Mouse (Mus musculus) B cell, adult 2 months (primary cell): ENCODE results near the gene Arnt.
A peak's percentile ranks its signal among the peaks of the same experiment; 100 is the strongest.
"Not testable (repeated sequence)": the region's sequence is repeated elsewhere in the genome, so short reads cannot be mapped to it uniquely, and the experiment has no call there.

Experiments
- DNase-seq, 2 experiments: peaks; one replicate each; pipeline ENCODE4 v3.0.0; 2022

The Arnt gene

GRCm38 (mm10) chr3:95434136-95434982 lies at the start of gene Arnt:
Arnt (plus strand) TSS chr3:95434388.
- DNase-seq: peak; percentile 91

GRCm38 (mm10) chr3:95385401-95386075 lies 48.6 kb upstream of the Arnt start:
- DNase-seq: no peak

GRCm38 (mm10) chr3:95394385-95394784 lies 39.8 kb upstream of the Arnt start:
- DNase-seq: peak; percentile 17 to 30

- no peak for DNase-seq
These were observed 31.4 kb upstream of the Arnt start, which contains the start of gene 4930558C23Rik for GRCm38 (mm10) chr3:95402741-95403140. 4930558C23Rik (minus strand) TSS chr3:95402841.

- no peak for DNase-seq
These were observed 26.5 kb upstream of the Arnt start for GRCm38 (mm10) chr3:95407728-95408127.

GRCm38 (mm10) chr3:95408852-95409251 lies 25.3 kb upstream of the Arnt start:
- no peak for DNase-seq

- DNase-seq: no peak
These were observed 21.9 kb upstream of the Arnt start for GRCm38 (mm10) chr3:95412268-95412667.

GRCm38 (mm10) chr3:95417866-95418265 lies 16.3 kb upstream of the Arnt start:
- no peak for DNase-seq

- not testable (repeated sequence) for DNase-seq
These were observed 7.7 kb upstream of the Arnt start for GRCm38 (mm10) chr3:95426476-95426875.

- peak; percentile 8 to 16 for DNase-seq
These were observed 6.9 kb upstream of the Arnt start for GRCm38 (mm10) chr3:95427117-95427890.

GRCm38 (mm10) chr3:95427891-95428238 lies 6.3 kb upstream of the Arnt start:
- DNase-seq: peak; percentile 17 to 28

GRCm38 (mm10) chr3:95428423-95428822 lies 5.8 kb upstream of the Arnt start:
- DNase-seq: not testable (repeated sequence)

GRCm38 (mm10) chr3:95433301-95433915 lies 780 bp upstream of the Arnt start:
- DNase-seq: peak; percentile 24 to 38

GRCm38 (mm10) chr3:95434983-95435370 lies 789 bp downstream of the Arnt start:
- DNase-seq: peak in 1 of 2 experiments; percentile 3

GRCm38 (mm10) chr3:95435561-95435960 lies 1.4 kb downstream of the Arnt start:
- no peak for DNase-seq

- DNase-seq: not testable (repeated sequence)
These were observed 4.4 kb downstream of the Arnt start for GRCm38 (mm10) chr3:95438636-95439035.

- no peak for DNase-seq
These were observed 5.5 kb downstream of the Arnt start for GRCm38 (mm10) chr3:95439670-95440069.

GRCm38 (mm10) chr3:95442406-95443117 lies 8.4 kb downstream of the Arnt start:
- no peak for DNase-seq

- no peak for DNase-seq
These were observed 11.1 kb downstream of the Arnt start for GRCm38 (mm10) chr3:95445311-95445710.

- peak; percentile 74 to 76 for DNase-seq
These were observed 16.2 kb downstream of the Arnt start for GRCm38 (mm10) chr3:95450408-95450807.

- DNase-seq: no peak
These were observed 16.7 kb downstream of the Arnt start for GRCm38 (mm10) chr3:95450915-95451314.

- no peak for DNase-seq
These were observed 22.2 kb downstream of the Arnt start for GRCm38 (mm10) chr3:95456367-95456766.
